Mouse (Mus musculus) layer of hippocampus, postnatal 14 days (tissue): ENCODE measurements around the gene Irf2bp2. TPM values are rescaled to one million over a fixed set of nuclear protein-coding genes. Genes with fewer than 3 reads are reported as not detected.
A peak's percentile ranks its signal among the peaks of the same experiment; 100 is the strongest.

Source experiments
- DNase-seq, 2 experiments: peaks; one replicate each; pipeline ENCODE4 v3.0.0; 2021 to 2022; ENCODE audit warnings: low spot score in 2 of 2, mixed read lengths in 1 of 2
- total RNA-seq, 2 experiments: library from RNA; stranded (reverse); gene quantifications; 2 replicates each; pipeline ENCODE4 v1.2.3; 2021

Gene Irf2bp2
- total RNA-seq, 2 experiments from 2014 or later = 57.1 to 61.7 TPM

DNA sequence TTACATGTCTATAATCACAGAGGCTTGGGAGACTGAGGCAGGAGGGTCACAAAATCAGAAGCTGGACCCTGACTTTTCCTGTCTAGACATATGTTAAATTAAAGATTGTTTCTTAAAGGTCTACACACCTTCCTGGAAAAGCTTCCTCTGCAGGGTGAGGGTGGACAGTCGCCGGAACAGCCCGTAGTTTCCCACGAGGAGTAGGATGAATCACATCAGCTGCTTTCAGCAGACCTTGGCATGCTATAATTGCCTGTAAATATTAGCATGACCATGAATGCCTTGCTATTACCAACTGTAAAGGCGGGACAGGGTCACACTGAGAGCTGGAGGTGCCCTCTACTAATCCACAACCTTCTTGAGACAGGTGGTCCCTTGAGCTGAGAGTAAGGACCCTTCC, 53.5 kb downstream of the Irf2bp2 start:
- DNase-seq = no peak

GRCm38 (mm10) chr8:126539355-126540093, 54.3 kb downstream of the Irf2bp2 start:
- no peak for DNase-seq

DNA sequence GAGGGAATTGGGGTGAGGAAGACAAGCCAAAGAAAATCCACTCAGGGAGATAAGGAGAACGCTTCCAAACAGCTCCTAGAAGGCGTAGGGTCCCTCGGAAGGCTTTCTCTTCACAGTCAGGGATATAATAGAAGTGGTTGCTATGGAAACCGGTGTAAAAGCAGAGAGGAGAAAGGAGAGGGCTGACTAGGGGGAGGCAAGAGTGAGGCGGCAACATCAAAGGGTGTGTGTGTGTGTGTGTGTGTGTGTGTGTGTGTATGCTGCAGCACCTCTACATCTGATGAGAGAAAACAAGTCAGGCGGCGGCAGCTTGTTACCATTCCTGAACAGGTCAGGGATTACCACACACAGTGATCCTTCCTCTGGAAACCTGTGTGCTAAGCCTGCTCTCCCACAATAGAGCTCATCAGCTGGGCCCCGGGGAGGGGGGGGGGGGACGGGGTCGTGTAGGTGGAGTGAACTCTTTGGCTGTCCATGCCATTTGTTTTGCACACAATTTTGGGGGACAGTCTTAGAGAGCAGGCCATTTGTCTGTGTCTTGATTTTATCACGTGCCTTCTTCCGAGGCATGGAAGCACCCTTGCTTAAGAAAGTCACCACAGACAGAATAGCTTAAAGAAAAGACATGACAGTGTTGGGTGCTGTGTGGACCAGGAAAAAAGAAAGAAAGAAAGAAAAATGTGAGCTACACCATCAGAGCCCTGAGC, 55.0 kb downstream of the Irf2bp2 start:
- DNase-seq = peak; percentile 48 to 74

Other genes starting within 250 kb of the Irf2bp2 start
- 10 to 100 TPM; 25.4 to 31.0 TPM for gene Coa6, start 171.5 kb downstream of the Irf2bp2 start, total RNA-seq
- 1 to 10 TPM; 4.0 to 4.7 TPM for gene Tarbp1, start 118.9 kb downstream of the Irf2bp2 start, total RNA-seq